Mouse (Mus musculus): ENCODE results near the gene Olfr453.

DNA sequence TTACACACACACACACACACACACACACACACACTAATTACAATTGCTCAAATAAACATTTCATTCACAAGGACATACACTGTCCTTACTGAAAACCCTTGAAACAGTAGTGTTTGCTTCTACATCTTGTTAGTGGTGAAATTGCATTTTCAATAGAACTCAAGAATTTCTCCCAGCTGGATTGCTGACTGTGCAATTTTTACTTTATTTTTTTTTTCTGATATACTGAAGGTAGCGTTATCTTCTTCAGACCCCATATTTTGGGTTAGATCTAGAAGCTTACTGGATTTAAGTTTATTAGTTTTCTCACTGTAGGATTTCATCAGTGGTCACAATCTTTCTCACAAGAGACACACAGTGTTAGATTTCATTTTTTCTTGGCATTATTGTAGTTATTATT, 37.9 kb downstream of the Olfr453 start:
- TF ChIP-seq CTCF (IDR thresholded peaks at IDR 0.05; ENCODE audit: borderline replicate concordance, control insufficient read depth, extremely low read depth, insufficient read depth, low read length, poor library complexity): no peak
- no peak for TF ChIP-seq POLR2A (IDR thresholded peaks at IDR 0.05; ENCODE audit: control insufficient read depth, extremely low read depth, insufficient read depth, low read length, poor library complexity)

Data from thymus, adult 2 months (tissue).